Mouse (Mus musculus): ENCODE results near the gene Pccb.

The Pccb gene

GRCm38 (mm10) chr9:100982786-100983185 lies 51.9 kb downstream of the Pccb start:
- no peak for DNase-seq

GRCm38 (mm10) chr9:100979260-100979659 lies 55.4 kb downstream of the Pccb start:
- DNase-seq = no peak

- DNase-seq = no peak
Measured at GRCm38 (mm10) chr9:100978666-100979065, 56.0 kb downstream of the Pccb start.

GRCm38 (mm10) chr9:100969461-100969860 lies 65.2 kb downstream of the Pccb start:
- no peak for DNase-seq

GRCm38 (mm10) chr9:100964106-100964505 lies 70.6 kb downstream of the Pccb start:
- no peak for DNase-seq

- no peak for DNase-seq
Measured at GRCm38 (mm10) chr9:100963428-100963912, 71.2 kb downstream of the Pccb start.

GRCm38 (mm10) chr9:100962903-100963427 lies 71.7 kb downstream of the Pccb start:
- DNase-seq = no peak

GRCm38 (mm10) chr9:100951481-100951880 lies 83.2 kb downstream of the Pccb start:
- peak; percentile 9 for DNase-seq

- DNase-seq = no peak
Measured at GRCm38 (mm10) chr9:100944677-100945365, 89.9 kb downstream of the Pccb start.

GRCm38 (mm10) chr9:100942042-100942441 lies 92.7 kb downstream of the Pccb start:
- DNase-seq = no peak
